Mouse (Mus musculus) testis, postnatal 10 days (tissue): Measurements from ENCODE around the gene Ralgapb.

Source experiments
- DNase-seq: peaks from one replicate; pipeline ENCODE4 v3.0.0; 2021; ENCODE audit warnings: low spot score

Ralgapb gene

DNA sequence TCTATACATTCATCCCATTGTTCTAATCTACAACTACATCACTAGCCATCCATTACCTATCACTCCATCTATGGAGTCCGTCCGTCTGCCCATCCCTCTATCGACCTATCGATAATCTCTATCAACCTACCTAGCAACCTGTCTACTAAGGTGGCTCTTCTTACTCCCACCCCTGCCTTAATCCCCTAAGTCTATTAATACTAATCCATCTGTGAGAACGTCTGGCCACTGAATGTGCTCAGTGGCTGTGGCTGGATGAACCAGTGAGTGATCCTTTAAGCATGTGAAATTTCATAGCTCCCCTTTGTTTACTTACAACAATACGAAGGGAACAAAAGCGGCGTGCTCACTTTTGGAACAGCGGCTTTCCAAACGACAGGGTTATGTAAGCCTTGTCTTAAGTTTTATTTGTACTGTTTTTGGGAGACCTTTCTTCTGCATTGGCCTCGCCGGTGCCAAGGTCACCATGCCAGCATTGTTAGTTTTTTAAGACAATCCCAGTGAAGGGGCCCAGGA is 104.2 kb downstream of the Ralgapb start:
- no peak for DNase-seq

DNA sequence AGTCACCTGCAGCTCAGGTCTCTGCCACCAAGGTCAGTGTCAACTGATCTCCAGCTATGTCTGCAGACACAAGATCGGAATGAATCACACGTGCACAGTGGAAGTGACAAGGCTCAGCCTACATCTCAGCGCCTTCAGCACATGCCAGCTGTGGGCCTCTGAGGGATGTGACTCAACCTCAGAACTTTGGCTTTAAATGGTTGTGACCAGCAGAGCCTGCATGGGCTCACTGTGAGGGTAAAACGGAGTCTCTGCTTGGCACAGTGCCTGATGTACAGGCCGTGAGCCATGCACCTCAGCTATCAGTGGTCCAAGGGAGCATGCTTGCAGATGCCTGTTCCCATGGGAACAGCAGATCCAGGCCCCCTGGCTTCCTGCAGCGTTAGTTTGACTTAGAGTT is 108.9 kb downstream of the Ralgapb start:
- no peak for DNase-seq

DNA sequence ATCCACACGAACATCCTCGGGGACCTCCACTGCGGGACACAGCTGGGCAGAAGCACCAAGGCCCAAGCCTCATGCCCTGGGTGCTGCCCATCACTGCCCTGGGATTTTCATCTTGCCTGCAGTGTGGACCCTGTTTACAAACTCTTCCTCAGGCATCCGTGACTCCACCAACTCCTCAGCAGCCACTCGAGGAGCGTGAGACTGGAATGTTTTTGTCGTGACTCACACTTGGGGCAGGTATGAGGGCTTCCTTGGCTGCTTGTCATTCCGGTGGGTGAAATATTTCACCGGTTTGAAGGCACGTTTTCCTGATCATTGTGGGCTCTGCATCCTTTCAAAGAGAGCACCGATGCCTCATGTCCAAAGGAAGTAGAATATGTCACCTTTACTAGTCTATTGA is 109.4 kb downstream of the Ralgapb start:
- DNase-seq: no peak

DNA sequence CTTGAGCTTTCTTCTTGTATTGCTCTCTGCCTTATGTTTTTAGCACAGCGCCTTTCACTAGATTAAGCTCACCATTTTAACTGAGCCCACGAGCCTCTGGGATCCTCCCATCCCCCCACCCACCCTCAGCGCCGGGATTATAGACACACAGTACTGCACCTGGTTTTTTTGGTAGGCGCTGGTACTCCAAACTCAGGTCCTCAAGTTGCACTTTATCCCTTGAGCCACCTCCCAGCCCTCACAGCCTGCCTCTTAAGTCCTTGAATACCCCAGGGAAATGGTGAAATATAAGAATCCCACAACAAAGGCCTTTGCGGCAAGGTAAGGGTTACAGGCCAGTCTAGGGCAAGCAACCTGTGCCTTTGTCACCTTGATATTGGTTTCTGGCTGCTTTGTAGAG is 110.2 kb downstream of the Ralgapb start:
- DNase-seq: no peak

DNA sequence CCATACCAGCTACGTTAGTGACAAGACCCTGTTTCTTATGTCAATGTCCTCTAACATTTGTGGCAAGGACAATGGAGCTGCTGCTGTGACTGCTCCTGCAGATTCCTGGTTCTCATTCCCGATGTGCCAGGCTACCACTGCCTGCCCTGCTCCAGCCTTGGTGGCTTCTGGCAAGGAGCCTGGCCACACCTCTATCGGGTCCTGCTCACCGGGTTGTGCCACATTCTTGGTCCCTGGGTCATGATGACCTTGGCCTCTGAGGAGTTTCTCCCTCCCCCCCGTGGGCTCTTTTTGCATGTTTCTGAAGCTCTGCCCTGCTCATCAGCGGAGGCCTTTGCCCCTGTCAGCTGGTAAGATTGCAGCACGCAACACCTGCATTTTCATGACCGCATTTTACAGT is 113.4 kb downstream of the Ralgapb start:
- DNase-seq: no peak

DNA sequence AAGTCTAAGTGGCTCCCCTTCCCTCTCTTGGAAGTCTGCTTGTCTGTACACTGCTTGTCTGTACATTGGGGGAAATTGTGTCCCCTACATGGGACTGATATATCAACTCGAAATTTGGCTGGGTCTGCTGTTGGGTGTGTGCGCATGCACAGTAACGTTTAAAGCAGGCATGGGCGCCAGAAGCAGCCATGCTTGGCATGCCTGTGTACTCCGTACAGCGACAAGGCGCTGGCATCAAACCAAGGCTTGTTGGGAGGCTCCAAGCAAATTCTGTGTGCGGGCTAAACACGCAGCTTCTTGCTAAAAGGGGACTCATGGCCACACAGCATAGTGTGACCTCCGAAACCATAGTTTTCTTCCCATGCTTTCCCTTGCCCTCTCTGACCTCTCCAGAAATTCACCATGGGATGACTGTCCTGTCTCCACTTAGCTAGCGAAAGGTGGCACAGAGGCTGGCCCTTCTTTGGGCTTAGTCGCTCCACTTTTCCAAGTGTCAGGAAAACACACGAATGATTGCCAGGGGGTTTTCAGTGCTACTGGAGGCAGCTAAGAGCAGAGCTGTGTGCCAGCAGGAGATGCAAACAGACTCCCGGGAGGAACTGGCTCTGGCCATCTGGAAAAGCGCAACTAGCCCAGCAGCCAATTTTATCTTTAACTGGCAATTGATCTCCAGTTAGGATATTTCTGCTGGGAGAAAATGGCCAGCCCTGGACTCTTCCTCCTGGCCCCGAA is 114.6 kb downstream of the Ralgapb start:
- no peak for DNase-seq

DNA sequence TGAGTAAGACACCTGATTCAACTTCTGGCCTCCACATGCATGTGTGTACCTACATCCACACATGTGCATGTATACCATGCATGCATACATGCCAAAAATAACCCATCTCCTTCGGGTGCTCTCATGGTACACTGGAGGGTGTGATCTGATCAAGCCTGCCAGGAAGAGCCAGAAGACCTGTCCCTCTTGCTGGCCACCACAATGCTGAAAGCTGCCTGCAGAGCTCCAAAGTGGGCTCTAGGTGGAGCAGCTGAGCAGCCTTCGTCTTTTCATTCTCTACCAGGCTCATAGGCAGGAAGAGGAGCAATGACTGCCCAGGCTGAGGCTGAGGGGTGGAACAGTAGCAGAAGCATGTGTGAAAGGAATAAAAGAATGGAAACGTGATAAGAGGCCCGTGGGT is 124.4 kb downstream of the Ralgapb start:
- DNase-seq: peak; percentile 69

DNA sequence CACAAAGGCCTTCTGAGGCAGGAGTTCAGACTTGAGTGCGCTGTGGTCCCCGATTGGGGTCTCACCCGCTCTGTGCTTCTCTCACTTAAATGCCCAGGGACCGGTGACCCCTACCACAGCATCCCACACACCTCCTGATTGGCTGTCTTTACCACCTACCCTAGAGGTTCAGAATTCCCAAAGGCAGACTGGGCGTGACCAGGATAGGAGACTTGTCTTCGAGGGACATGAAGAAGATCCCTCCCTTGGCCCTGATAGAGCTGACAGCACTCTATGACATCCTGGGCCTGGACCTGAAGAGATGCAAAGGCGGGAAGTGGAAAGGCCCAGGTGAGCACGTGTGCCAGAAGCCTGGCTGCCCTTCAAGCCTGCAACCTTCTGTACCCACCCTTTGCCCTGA is 124.9 kb downstream of the Ralgapb start:
- no peak for DNase-seq

DNA sequence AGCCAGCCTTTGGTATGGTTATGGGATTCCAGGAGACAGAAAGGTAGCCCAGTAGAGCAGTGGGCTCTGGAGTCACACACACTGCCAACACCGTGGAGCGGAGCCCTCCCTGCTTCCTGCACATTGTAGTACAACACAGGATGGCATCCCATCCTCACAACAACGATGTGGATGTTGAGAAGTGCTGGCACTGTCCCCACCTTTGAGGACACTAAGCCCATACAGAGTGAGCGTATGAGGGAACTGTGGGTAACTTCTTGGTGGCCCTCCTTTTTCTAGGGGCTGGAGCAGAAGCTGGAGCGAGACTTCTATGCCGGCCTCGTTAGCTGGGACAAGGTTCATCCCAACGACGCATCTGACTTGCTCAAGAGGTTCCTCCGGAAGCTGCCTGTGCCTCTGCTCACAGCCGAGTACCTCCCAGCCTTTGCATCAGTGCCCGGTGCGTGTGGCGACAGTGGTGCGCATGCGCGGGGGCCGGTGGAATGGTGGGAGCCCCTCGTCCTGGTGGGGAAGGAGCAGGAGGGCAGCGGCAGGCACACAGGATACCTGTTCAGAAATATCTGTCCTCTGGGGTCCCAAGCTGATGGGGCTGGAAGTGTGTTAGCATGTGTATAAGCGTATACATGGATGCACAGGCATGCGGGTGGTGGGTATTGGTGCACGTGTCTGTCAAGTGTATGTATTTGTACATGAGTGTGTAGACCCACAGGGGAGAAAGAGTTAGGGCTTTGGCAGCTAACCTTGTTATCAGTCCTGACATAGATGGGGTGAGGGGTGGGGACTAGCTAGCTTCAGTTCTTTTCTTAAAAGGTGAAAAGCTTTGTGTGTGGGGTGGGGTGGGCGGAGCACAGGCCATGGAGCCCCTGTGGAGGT is 130.0 kb downstream of the Ralgapb start:
- DNase-seq: no peak

DNA sequence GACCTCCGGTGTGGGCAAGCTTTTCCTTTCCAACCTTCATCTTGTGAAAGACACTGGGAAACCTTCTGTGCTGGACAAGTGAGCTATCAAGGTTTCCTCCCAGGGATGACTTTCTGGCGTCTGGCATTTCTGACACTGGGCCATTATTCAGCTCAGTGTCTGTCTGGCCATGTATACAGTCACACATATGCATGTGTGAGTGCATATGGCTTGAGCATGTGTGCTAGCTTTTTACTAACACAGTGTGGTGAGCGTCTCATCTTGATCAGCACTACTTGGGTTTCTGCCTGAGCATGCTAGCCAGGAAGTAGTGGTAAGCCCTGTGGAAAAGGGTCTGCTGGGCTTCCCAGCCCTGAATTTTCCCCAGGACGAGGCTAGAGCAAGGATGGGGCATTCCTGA is 131.6 kb downstream of the Ralgapb start:
- DNase-seq: no peak

DNA sequence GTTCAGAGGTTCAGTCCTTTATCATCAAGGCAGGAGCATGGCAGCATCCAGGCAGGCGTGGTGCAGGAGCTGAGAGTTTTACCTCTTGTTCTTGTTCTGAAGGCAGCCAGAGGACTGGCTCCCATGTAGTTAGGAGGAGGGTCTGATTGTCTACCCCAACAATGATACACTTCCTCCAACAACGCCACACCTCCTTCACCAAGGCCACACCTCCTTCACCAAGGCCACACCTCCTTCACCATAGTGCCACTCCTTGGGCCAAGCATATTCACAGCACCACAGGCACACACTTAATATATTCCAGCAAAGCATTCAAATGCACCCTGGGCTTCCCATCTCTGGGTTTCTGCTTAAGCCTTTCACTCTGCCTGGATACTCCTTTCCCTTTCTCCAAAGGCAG is 135.6 kb downstream of the Ralgapb start:
- no peak for DNase-seq

DNA sequence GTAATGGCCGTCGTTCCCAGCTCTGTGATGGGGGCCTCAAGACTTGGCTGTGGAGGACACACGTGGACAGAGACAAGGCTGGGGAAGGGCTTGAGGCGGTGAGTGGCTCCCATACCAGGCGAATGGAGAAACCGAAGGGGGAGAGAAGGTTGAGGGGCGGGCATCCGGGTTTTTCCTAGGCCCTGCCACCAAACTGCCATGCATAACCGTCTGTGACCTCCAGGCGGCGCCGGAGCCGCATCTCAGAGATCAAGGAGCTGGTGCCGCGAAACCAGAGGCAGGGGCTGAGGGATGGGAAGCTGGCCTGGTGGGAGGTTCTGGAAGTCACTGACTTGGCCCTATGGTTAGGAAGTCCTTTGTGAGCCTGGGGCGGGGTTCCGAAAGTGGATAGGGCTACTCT is 137.1 kb downstream of the Ralgapb start:
- peak; percentile 83 for DNase-seq
